Mouse (Mus musculus) erythroid progenitor cell, adult 5-6 weeks (primary cell): Measurements from ENCODE around the gene Ufsp2. TPM values are rescaled to one million over a fixed set of nuclear protein-coding genes. Genes with fewer than 3 reads are reported as not detected.

Source experiments
- ATAC-seq: replicated peaks from 2 replicates; pipeline ENCODE4 v1.8.0; 2016; ENCODE audit warnings: moderate number of reproducible peaks, mild to moderate bottlenecking, moderate TSS enrichment, inconsistent platforms; ENCODE audit not compliant: poor library complexity, low FRiP score, severe bottlenecking
- total RNA-seq, 2 experiments: library from RNA; stranded (forward) in 1 of 2; stranded (reverse) in 1 of 2; fragments of 150-400 nt in 1 of 2; fragments of 186-747, 209-891 nt in 1 of 2; gene quantifications; 2 replicates each; pipeline versions ENCODE4 v1.2.3 to v1.2.4; 2015 to 2017; ENCODE audit warnings: low replicate concordance in 2 of 2

Ufsp2 gene
- total RNA-seq (2015; ENCODE audit: low replicate concordance) (22.7 and 27.2 TPM in 2 replicates), total RNA-seq (2017; ENCODE audit: low replicate concordance) (27.5 and 32.0 TPM in 2 replicates)

DNA sequence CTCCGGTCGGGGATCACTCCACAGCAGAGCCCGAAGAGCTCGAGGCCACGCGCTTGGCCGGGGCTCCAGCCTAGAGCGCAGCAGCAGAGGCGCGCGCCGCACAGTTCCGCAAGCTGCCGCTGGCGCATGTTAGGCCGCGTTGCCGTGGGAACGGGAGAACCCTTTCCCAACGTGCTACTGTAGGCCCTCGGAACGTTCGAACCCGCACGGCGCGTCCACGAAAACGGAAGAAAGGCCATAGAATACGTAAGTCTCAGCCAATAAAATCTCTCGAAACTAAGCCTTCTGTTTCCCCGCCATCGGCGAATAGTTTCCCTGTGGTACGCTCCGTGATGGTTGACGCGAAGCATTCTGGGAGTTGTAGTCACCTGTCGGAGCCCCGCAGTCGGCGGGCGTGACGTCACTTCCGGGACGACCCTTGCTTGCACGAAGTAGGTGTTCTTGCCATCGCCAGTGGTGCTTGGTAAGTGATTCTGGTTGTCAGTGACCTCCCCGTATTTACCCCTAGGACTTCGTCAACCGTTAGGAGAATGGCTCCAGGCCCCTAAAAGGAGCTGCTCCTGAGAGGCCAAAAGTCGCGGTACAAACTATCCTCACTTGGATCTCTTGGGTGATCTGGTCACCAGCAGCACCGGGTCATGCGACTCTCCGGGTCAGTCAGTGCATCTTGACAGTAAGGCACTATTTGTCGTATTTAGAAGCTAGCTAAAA is at the start of gene Ufsp2, which contains the start of gene 1700029J07Rik:
Gene Ufsp2 (plus strand): TSS at position 403 of the 711 bp plus-strand sequence.
Gene 1700029J07Rik (minus strand): TSS at position 127 of the 711 bp plus-strand sequence.
- peak; percentile 95 for ATAC-seq

GRCm38 (mm10) chr8:45934582-45935014 is 40.7 kb upstream of the Ufsp2 start, which contains the start of gene Ccdc110:
Ccdc110 (plus strand) TSS chr8:45934619.
- peak; percentile 76 for ATAC-seq

DNA sequence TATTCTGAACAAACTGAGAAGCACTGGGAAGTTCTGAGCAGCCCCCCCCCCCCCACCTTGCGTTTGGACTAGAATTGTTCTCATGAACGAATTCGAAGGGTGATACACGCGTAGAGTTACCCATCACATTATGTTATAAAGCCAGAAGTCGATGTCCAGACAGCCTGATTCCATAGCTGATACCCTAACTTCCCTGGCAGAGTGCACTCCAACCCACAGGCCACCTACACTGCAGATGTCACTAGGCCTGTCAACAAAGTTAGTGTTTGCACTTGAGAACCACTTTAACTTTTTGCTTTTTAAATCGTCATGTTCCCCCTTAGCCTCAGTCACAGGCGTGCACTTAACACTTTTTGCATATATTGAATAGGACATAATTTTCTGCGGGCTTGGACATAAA is 38.3 kb upstream of the Ufsp2 start:
- no peak for ATAC-seq

- no peak for ATAC-seq
Observed at GRCm38 (mm10) chr8:45946283-45946682, 29.0 kb upstream of the Ufsp2 start.

GRCm38 (mm10) chr8:45950622-45951021 is 24.7 kb upstream of the Ufsp2 start:
- ATAC-seq, result no peak

DNA sequence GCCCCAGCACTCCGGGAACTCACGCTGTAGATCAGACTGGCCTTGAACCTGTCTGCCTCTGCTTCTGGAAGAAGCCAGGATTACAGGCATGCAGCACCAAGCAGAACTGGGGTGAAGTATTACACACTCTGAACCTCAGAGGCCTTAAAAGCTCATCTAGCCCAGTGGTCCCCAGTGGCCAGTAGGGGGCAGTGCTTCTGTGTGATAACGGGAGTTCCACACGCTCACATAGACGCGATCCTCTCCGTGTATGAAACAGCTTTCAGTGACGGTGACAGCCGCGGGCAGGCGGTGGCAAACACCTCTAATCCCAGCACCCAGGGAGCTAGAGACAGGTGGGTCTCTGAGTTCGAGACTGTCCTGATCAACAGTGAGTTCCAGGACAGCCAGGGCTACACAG is 4.4 kb upstream of the Ufsp2 start:
- ATAC-seq, result no peak

DNA sequence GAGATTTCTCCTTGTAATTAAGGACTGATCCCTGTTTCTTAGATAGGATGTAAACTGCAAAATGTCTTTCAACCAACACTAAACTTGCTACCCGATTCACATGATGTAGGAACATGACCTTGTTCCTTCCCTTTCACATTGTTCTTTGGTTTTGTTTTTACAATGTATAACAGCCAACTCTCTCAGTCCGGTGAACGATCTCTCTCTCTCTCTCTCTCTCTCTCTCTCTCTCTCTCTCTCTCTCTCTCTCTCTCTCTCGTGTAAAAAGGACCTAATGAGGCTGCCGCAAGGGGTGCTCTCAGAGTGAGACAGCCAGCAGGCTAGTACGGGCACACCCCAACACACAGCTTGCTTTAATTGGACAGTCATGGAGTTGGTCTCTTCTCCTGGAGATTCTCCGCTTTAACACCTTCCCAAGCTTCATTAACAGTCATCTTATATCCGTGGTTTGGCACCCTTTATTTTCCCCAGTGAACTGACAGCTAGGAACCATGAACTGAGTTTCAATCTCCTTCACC is 1.3 kb upstream of the Ufsp2 start:
- no peak for ATAC-seq

GRCm38 (mm10) chr8:45975837-45976468 is 625 bp downstream of the Ufsp2 start:
- ATAC-seq, result peak; percentile 40

DNA sequence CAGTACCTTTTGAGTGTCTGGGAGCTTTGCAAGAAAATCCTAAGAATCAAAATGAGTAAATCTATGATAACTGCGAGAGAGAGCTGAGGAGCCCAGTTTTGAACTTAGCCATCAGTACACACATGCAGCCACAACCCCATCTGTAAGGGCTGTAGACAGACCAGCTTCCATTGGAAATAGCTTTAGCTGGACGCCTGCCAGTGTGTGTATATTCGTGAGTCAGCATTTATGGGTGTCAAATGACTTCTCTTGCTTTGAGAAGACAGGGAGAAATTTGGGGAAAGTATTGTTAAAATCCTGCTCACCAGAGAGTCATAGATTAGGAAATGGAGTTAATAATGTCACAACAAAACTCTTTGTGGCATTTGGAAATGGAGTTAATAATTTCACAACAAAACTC is 11.3 kb downstream of the Ufsp2 start:
- ATAC-seq, result no peak

DNA sequence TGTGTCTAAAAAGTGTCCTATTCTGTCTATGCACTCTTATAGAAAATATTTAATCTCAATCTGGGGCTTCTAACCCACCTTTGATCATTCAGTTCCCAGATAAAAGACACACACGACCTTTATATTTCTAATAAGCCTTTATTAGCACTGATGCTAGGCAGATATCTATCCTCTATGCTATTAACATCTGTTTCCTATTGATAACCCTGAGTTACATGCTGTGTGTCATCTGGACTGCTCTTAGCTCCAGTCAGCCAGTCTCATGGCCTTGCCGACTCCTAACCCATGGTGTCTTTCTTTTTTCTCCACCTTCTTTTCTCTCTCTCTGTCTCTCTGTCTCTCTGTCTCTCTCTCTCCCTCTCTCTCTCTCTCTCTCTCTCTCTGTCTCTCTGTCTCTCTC is 12.9 kb downstream of the Ufsp2 start:
- no peak for ATAC-seq

- no peak for ATAC-seq
Observed at GRCm38 (mm10) chr8:45990631-45991310, 15.4 kb downstream of the Ufsp2 start.

- no peak for ATAC-seq
Observed at GRCm38 (mm10) chr8:45994111-45994510, 18.8 kb downstream of the Ufsp2 start.

DNA sequence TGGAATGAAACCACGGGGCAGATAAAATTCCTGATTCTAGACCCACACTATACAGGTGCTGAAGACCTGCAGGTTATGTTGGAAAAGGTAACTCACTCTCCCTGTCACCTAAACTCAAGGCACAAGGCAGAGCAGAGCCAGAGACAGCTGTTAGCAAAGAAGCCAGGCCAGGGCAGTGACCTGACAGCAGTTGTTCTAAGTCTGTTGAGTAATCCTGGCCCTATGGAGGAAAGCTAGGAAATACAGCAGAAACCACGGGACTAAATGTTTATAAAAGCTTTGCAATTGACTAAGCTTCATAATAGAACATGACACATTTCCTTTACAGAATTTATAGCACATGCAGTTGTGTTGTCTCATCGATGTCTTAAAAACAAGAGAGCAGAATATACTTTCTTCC is 20.2 kb downstream of the Ufsp2 start:
- no peak for ATAC-seq

DNA sequence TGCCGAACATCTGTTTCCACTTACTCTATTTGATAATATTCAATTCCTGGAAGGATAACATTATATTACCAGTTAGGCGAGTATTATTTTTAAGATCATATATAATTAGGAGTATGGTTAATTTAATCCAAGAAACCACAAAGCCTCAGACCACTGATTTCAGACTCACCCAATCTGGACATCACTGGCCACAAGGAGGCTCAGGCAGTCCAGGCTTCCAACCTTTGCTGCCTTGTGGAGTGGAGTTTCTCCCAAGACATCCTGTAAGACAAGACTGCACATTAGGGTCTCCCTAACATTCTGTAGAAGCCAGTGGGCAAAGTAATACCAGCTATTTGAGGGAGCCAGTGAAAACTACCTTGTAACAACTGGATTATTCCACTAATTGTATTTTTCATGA is 22.9 kb downstream of the Ufsp2 start:
- ATAC-seq, result no peak

- ATAC-seq, result peak; percentile 0; the same call in 1 of the 2 replicates
Observed at GRCm38 (mm10) chr8:45999138-45999783, 23.9 kb downstream of the Ufsp2 start, which contains the start of gene Lrp2bp. Lrp2bp (plus strand) TSS chr8:45999303.

GRCm38 (mm10) chr8:45999784-46000705 is 24.7 kb downstream of the Ufsp2 start:
- ATAC-seq, result peak; percentile 99

DNA sequence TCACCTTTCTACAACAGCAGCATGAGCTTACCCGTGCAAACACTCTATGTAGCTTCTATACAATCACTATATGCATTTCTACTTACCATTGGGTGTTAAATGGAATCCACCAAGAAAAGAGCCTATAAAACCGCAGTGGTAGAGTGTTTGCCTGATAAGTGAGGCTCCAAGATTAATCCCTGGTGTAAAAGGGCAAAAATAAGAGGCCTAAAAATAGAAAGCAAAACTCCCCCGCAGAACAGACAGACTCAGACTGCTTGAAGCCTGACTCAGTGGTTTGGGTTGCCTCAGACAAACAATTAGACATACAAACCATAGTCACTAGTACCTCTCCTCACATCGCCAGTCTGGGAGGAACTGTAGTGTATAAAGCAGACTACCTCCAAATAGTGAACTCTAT is 30.3 kb downstream of the Ufsp2 start, which contains the start of gene Ankrd37:
Gene Ankrd37 (minus strand): TSS at position 112 of the 400 bp plus-strand sequence.
- no peak for ATAC-seq

DNA sequence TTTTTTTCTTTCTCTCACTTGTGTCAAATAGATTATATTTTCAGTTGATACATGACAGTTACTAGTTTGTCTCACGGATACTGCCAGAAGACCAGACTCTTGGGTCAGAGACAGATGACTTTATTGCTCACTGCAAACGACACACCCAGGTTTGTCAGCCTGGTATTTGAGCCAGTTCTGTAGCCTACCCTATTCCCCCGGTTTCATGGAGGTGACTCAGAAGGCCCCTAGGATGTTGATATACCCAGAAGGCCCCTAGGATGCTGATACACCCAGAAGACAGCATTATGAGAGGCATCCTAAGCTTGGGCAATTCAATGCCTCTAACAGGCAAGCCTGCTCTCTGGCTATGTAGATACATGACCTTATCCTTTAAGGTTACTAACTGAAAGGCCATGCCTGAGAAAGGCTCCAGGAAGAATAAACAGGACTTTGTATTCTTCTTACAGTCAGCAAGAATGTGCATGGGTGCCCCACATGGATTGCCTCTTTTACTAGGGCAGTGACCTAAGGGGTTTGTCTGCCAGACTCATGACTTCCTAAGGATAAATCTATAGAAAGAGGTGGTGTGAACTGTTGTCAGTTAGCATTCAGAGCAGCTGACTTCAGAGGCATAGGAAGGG is 31.8 kb downstream of the Ufsp2 start:
- ATAC-seq, result no peak
